Comparison of ENCODE assay signal across 25 mouse cellular contexts in genomic region chr2:118558426-118558825, GRCm38 (mm10).
"Had no signal": no experiment of that assay in that cellular context is flagged by ENCODE, and none has a peak within 500 bp of the region (broad histone marks: within the 10 kb centered on the region; RNA-seq: fewer than 3 reads in every experiment).

No protein-coding gene starts in this region.

- H3K4me1 ChIP-seq: embryonic facial prominence, embryonic 12.5 days; embryonic facial prominence, embryonic 13.5 days; embryonic facial prominence, embryonic 15.5 days; forebrain, embryonic 15.5 days; heart, embryonic 10.5 days; heart, embryonic 12.5 days had no signal

- H3K4me3 ChIP-seq: embryonic facial prominence, embryonic 10.5 days; embryonic facial prominence, embryonic 12.5 days; embryonic facial prominence, embryonic 13.5 days; embryonic facial prominence, embryonic 15.5 days; erythroblast, embryonic 14.5 days; forebrain, embryonic 10.5 days; forebrain, embryonic 12.5 days; forebrain, embryonic 13.5 days; forebrain, embryonic 15.5 days; gastrocnemius, adult 2 months; heart, adult 2 months; heart, embryonic 10.5 days; heart, embryonic 12.5 days had no signal

- H3K27ac ChIP-seq: embryonic facial prominence, embryonic 10.5 days; embryonic facial prominence, embryonic 12.5 days; embryonic facial prominence, embryonic 13.5 days; embryonic facial prominence, embryonic 15.5 days; forebrain, embryonic 10.5 days; forebrain, embryonic 12.5 days; forebrain, embryonic 13.5 days; forebrain, embryonic 15.5 days; gastrocnemius, adult 2 months; heart, adult 2 months; heart, embryonic 10.5 days had no signal

- H3K9me3 ChIP-seq: embryonic facial prominence, embryonic 10.5 days; embryonic facial prominence, embryonic 12.5 days; embryonic facial prominence, embryonic 13.5 days; embryonic facial prominence, embryonic 15.5 days; forebrain, embryonic 10.5 days; forebrain, embryonic 12.5 days; forebrain, embryonic 13.5 days; forebrain, embryonic 15.5 days; heart, embryonic 10.5 days; heart, embryonic 12.5 days had no signal

- ATAC-seq: forebrain, embryonic 13.5 days; forebrain, embryonic 14.5 days; forebrain, embryonic 15.5 days; forebrain, embryonic 16.5 days; forebrain, postnatal 0 days had no signal

- DNase-seq: cerebellum, postnatal 10 days; cerebellum, postnatal 14 days; cerebellum, postnatal 25 days; cerebellum, postnatal 36 days; embryo, embryonic 11 days; forebrain, postnatal 0 days; gastrocnemius, adult 2 months; gastrocnemius, postnatal 10 days; gastrocnemius, postnatal 14 days; gastrocnemius, postnatal 25 days; gastrocnemius, postnatal 36 days; heart, adult 2 months had no signal

- H3K9ac ChIP-seq: embryonic facial prominence, embryonic 12.5 days; embryonic facial prominence, embryonic 13.5 days; embryonic facial prominence, embryonic 15.5 days; forebrain, embryonic 12.5 days; forebrain, embryonic 13.5 days; forebrain, embryonic 15.5 days; forebrain, postnatal 0 days; heart, embryonic 12.5 days had no signal

- H3K27me3 ChIP-seq: embryonic facial prominence, embryonic 12.5 days; embryonic facial prominence, embryonic 13.5 days; embryonic facial prominence, embryonic 15.5 days; forebrain, embryonic 12.5 days; forebrain, embryonic 13.5 days; forebrain, embryonic 15.5 days; heart, embryonic 12.5 days had no signal

- H3K36me3 ChIP-seq: embryonic facial prominence, embryonic 12.5 days; embryonic facial prominence, embryonic 13.5 days; embryonic facial prominence, embryonic 15.5 days; forebrain, embryonic 12.5 days; forebrain, embryonic 15.5 days; heart, embryonic 12.5 days had no signal
